Mouse (Mus musculus) kidney, postnatal 0 days (tissue): ENCODE measurements around the gene Phf21a. TPM values are rescaled to one million over a fixed set of nuclear protein-coding genes. Genes with fewer than 3 reads are reported as not detected.

Source experiments
- ATAC-seq: fragments of 200-750 bp; cut with Nextera tagmentation; replicated peaks from 2 replicates; pipeline ENCODE4 v1.8.0; 2017; ENCODE audit warnings: low read depth, moderate number of reproducible peaks, moderate TSS enrichment, moderate library complexity; ENCODE audit not compliant: low FRiP score
- DNase-seq: peaks from one replicate; pipeline ENCODE4 v3.0.0-alpha.2; 2016; ENCODE audit warnings: low spot score
- H3K27ac ChIP-seq: fragments of 300-500 bp; sonication (generic); 2 replicates; pipeline ENCODE4 v1.5.1; 2014; ENCODE audit warnings: mild to moderate bottlenecking
- H3K27me3 ChIP-seq: fragments of 300-500 bp; sonication (generic); 2 replicates; pipeline ENCODE4 v1.6.1; 2014; ENCODE audit warnings: low read length, mixed read lengths; ENCODE audit not compliant: insufficient read depth
- H3K36me3 ChIP-seq: fragments of 300-500 bp; sonication (generic); 2 replicates; pipeline ENCODE4 v1.6.1; 2014; ENCODE audit warnings: low read length, mixed read lengths; ENCODE audit not compliant: insufficient read depth
- H3K4me1 ChIP-seq: fragments of 300-500 bp; sonication (generic); replicated peaks from 2 replicates; pipeline ENCODE4 v1.6.1; 2014; ENCODE audit warnings: antibody characterized with exemption, low read length, mixed read lengths; ENCODE audit not compliant: insufficient read depth
- H3K4me2 ChIP-seq: fragments of 300-500 bp; sonication (generic); 2 replicates; pipeline ENCODE4 v1.6.1; 2014; ENCODE audit warnings: mild to moderate bottlenecking, low read length, moderate library complexity, mixed read lengths
- H3K4me3 ChIP-seq: fragments of 300-500 bp; sonication (generic); replicated peaks from 2 replicates; pipeline ENCODE4 v1.5.1; 2014; ENCODE audit warnings: low read depth, low read length
- H3K9ac ChIP-seq: fragments of 300-500 bp; sonication (generic); 2 replicates; pipeline ENCODE4 v1.6.1; 2014; ENCODE audit warnings: low read depth, low read length
- H3K9me3 ChIP-seq: fragments of 300-500 bp; sonication (generic); replicated peaks from 2 replicates; pipeline ENCODE4 v1.6.1; 2016; ENCODE audit warnings: low read length, inconsistent platforms, mixed read lengths
- CTCF ChIP-seq: IDR thresholded peaks from 2 replicates; pipeline ENCODE4 v1.5.1; 2016; ENCODE audit warnings: antibody characterized with exemption, low read depth, mild to moderate bottlenecking, moderate library complexity
- WGBS: fragments of 180-500 bp; shearing (Covaris S2); extraction: QIAGEN DNeasy Blood & Tissue Kit; methylation state at CpG from one replicate; pipeline ENCODE4 v1.1.7; 2014; 5-methylcytosine and 5-hydroxymethylcytosine counted together
- polyA plus RNA-seq: library from polyadenylated mRNA; unstranded; fragments of >200 nt; fragmentation: Nextera tagmentation; extraction: Ambion mirVana; gene quantifications from 2 replicates; pipeline ENCODE4 v1.2.1, GENCODE M21; 2015

Phf21a gene
- 18.6 and 19.4 TPM in 2 replicates for polyA plus RNA-seq

GRCm38 (mm10) chr2:92092817-92093216, at the start of gene Phf21a:
Gene Phf21a (plus strand): TSS chr2:92093117.
- H3K27ac ChIP-seq, result peak within 1 kb of the TSS; percentile 64; the same call in 1 of the 2 replicates
- H3K9me3 ChIP-seq, result no peaks in the 10 kb centered on the region
- H3K4me1 ChIP-seq, result no peaks in the 10 kb centered on the region
- no peak for TF ChIP-seq CTCF
- no peak within 1 kb of the TSS for H3K4me3 ChIP-seq
- 55% methylated on average over 2 of the region's 2 CpGs for WGBS
- no peaks in the 10 kb centered on the region for H3K27me3 ChIP-seq
- H3K9ac ChIP-seq, result no peak within 1 kb of the TSS
- H3K36me3 ChIP-seq, result no peaks in the 10 kb centered on the region
- DNase-seq (no peak), ATAC-seq (no peak)
- no peak within 1 kb of the TSS for H3K4me2 ChIP-seq

- H3K36me3 ChIP-seq, result no peaks in the 10 kb centered on the region
- H3K27me3 ChIP-seq, result no peaks in the 10 kb centered on the region
- H3K4me1 ChIP-seq, result no peaks in the 10 kb centered on the region
- no peak overlapping the region for H3K4me3 ChIP-seq
- no peak for TF ChIP-seq CTCF
- DNase-seq, result no peak
- no peak overlapping the region for H3K27ac ChIP-seq
- no peak overlapping the region for H3K4me2 ChIP-seq
- no peaks in the 10 kb centered on the region for H3K9me3 ChIP-seq
- no peak overlapping the region for H3K9ac ChIP-seq
- no peak for ATAC-seq
- 89% methylated on average over 12 of the region's 12 CpGs for WGBS
These were observed 49.6 kb upstream of the Phf21a start for GRCm38 (mm10) chr2:92043285-92043684.

- no peak for DNase-seq
- Histone ChIP-seq H3K27ac (no peak overlapping the region), H3K4me1 (no peaks in the 10 kb centered on the region), H3K9me3 (no peaks in the 10 kb centered on the region), H3K36me3 (no peaks in the 10 kb centered on the region), H3K9ac (no peak overlapping the region), H3K27me3 (no peaks in the 10 kb centered on the region), H3K4me2 (no peak overlapping the region), H3K4me3 (no peak overlapping the region)
- TF ChIP-seq CTCF, result no peak
- WGBS, result 15% methylated on average over 4 of the region's 4 CpGs
- no peak for ATAC-seq
These were observed 45.3 kb upstream of the Phf21a start for GRCm38 (mm10) chr2:92047601-92048000.

DNA sequence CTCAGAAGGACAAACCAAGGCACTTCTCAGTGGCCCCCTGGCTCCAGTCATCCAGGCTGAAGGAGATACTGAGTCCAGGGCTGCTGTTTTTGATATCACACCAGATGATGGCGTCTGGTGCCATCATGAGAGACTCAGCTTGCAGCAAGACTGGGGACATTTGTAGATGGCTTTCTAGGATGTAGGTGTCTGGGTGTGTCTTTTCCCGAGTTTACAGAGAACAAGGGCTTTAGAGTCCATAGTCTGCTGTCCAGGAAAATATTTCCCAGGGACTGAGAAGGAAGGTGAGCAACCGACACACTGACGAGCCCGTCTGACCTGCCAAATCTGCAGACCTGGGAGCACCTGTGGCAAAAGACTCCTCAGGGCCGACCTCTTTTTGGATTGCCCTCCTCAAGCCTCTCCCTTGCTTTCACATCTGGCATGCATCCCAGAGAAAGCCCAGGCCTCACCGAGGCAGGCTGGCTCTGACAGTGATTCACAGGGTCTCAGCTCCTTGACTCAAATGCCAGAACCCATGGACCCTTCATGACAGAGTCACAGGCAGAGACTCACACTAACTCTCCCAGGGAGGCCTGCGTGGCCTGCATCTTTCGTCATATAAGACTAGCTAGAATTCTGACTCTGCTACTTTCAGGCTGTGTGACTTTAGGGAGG, 44.8 kb upstream of the Phf21a start:
- Histone ChIP-seq H3K36me3 (no peaks in the 10 kb centered on the region), H3K9me3 (no peaks in the 10 kb centered on the region), H3K4me3 (no peak overlapping the region), H3K4me1 (no peaks in the 10 kb centered on the region), H3K27me3 (0 out of 2 replicates have a peak, but pooled peaks cover 2% of the 10 kb centered on the region), H3K4me2 (no peak overlapping the region), H3K9ac (no peak overlapping the region), H3K27ac (no peak overlapping the region)
- DNase-seq (no peak), ATAC-seq (no peak)
- no peak for TF ChIP-seq CTCF
- 68% methylated on average over 9 of the region's 9 CpGs for WGBS

GRCm38 (mm10) chr2:92052188-92052587, 40.7 kb upstream of the Phf21a start:
- H3K27me3 ChIP-seq, result 0 out of 2 replicates have a peak, but pooled peaks cover 3% of the 10 kb centered on the region
- ATAC-seq (no peak), DNase-seq (no peak)
- TF ChIP-seq CTCF, result no peak
- H3K27ac ChIP-seq, result no peak overlapping the region
- H3K9me3 ChIP-seq, result no peaks in the 10 kb centered on the region
- H3K4me2 ChIP-seq, result no peak overlapping the region
- WGBS, result 80% methylated on average over 8 of the region's 8 CpGs
- H3K36me3 ChIP-seq, result no peaks in the 10 kb centered on the region
- no peaks in the 10 kb centered on the region; the same call in 1 of the 2 replicates for H3K4me1 ChIP-seq
- H3K9ac ChIP-seq, result no peak overlapping the region
- H3K4me3 ChIP-seq, result no peak overlapping the region

DNA sequence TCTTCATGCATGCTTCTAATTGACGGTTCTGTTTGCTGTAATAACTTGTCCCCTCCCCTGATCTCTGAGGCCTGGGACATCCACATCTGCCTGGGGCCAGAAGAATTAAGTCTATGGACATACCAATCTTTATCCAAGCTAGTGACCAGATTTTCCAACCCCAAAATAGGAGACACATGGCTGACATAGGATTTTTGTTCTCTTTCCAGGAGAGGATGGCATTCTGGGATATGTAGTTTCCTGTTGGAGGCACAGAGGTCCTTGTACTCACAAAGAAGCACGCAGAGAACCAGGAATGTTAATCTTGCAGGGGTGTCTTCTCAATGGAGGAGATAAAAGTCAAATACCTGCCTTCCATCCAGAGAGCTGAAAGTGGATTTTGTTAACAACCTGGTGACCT, 40.2 kb upstream of the Phf21a start:
- no peak for TF ChIP-seq CTCF
- peak; percentile 29 for DNase-seq

More for the DNA sequence above, 40.2 kb upstream of the Phf21a start:
- Histone ChIP-seq H3K4me3 (no peak overlapping the region), H3K36me3 (no peaks in the 10 kb centered on the region), H3K4me2 (no peak overlapping the region), H3K27ac (no peak overlapping the region), H3K9ac (no peak overlapping the region), H3K27me3 (0 out of 2 replicates have a peak, but pooled peaks cover 3% of the 10 kb centered on the region), H3K4me1 (no peaks in the 10 kb centered on the region; the same call in 1 of the 2 replicates), H3K9me3 (no peaks in the 10 kb centered on the region)
- no peak for ATAC-seq
- whole genome bisulfite sequencing, result 58% methylated on average over 2 of the region's 2 CpGs
